Mouse (Mus musculus): ENCODE results near the gene Popdc2.

Gene Popdc2

DNA sequence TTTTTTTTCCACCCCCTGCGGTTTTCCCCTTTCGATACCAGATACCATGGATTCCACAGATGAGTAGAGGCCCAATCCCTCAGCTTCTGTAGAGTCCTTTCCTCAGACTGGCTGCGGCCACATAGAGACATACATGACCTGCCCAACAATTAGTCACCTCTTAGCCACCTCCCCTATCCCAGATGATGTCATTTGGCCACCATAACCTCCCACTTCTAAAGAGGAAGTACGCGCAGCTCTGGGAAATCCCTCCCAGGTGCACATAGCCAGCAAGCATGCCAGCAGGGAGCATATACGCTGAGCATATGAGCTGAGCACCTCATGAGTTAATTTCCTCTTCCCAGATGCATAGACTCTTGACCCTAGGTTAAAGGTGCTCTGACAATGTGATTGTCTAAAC is 44.7 kb downstream of the Popdc2 start:
- DNase-seq: no peak

DNA sequence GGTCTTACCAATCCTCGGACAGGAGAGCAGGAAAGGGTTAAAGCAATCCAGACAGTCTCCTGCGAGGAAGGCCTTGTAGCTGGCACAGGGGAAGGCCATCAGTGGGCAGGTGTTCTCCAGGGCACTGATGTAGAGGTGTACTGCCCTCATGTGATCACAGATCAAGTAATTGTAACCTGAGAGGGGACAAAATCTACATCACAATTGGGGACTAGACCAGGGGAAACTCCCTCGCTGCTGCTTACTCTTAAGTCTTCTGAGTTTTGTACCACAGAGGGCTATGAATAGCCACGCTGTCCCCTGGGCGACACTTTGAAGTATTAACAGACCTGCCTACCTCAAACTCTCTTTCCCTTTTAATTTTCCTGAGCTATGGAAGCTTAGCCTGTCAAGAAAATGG is 45.6 kb downstream of the Popdc2 start:
- no peak for DNase-seq

DNA sequence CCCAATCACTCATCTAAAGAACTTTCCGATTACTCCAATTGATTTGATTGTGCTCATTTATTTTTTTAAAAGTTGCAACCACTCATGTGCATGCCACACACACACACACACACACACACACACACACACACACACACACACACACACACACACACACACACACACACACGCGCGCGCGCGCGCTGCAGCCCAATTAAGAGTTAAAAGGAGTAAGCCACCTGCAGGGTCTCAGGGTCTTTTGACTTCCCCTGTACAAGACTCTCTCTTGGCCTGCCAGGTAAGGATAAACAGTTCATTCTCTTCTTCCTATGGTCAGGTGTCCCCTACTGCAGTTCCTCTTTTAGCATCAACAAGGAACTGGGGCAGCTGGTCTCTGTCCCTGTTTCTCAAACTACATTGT is 46.4 kb downstream of the Popdc2 start:
- no peak for DNase-seq

DNA sequence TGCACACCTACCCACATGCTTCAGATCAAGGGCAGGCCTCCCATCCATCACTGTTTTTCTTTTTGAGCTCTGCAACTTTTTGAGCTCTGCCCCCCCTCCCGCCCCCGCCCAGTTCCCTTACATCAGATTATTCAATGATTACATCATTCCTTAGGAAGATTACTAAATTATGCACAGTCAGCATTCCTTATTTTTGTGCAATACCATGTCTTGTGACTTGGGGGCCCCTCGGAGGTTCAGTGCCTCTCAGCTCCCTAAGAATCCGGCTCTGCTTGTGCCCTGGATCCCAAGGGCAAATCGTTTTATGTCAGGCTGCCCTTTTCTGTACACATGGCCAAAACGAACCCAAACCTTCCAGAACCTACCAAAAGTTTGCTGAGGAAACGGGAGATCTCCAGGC is 52.9 kb downstream of the Popdc2 start:
- DNase-seq: no peak

DNA sequence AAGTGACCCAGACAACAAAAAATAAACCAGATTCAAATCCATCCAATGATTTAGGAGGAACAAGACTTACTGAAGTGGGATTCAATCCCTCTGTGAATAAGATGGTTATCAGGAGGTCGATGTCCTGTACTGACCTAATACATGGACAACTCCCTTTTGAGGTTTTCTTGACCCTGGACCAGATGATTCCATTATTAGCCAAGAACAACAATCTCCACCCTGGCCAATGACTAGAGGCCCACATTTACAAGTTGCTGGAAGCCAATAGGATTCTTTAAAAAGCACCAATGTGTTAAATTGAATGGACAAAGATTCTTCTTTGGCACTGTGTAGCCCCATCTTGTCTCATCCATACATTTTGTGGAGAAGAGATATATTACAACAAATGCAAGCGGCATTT is 63.4 kb downstream of the Popdc2 start:
- DNase-seq: no peak

DNA sequence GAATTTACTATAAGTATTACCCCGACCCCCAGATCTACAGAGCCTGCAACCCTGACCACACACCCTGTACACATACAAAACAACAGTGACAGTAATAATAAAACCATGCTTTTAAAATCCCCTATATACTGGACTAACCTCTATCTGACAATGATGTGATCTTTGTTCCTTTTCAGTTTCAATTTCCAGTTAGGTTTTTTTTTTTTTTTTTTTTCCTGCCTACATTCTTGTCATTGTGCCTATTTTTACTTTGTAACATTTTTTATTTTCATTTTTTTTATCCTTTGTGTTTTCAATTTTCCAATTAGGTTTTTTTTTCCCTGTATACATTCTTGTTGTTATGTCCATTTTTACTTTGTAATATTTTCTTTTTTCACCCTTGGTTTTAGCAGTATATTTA is 63.8 kb downstream of the Popdc2 start:
- no peak for DNase-seq
